In the genomic region with DNA sequence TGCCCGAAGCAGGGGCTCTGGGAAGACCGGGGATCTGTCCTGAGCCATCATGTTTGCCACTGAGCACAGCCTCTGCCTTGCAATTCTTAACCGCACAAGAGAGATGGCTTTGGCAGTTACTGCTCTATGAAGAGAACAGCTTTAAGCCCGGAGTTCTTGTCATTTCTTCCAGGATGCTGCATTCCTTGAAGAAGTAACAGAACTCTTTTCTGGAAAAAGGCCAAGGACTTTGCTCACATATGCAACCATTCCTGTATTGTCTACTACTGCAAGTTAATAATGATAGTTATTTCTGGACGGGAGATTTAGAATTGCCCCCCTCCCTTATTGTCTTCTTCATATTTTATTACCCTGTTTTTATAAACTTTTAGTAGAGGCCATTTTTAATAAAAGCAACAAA, we compare ENCODE assay signal across 19 mouse cellular contexts. TPM values are rescaled to one million over a fixed set of nuclear protein-coding genes. Genes with fewer than 3 reads are reported as not detected.
"Had no signal": no experiment of that assay in that cellular context is flagged by ENCODE, and none has a peak within 500 bp of the region (broad histone marks: within the 10 kb centered on the region; RNA-seq: fewer than 3 reads in every experiment).

No protein-coding gene starts in this region.

- H3K9me3 ChIP-seq: heart, embryonic 10.5 days; heart, embryonic 12.5 days; hindbrain, embryonic 10.5 days; hindbrain, embryonic 12.5 days; hindbrain, embryonic 15.5 days; kidney, embryonic 15.5 days; limb, embryonic 15.5 days; liver, embryonic 12.5 days had no signal

- H3K27ac ChIP-seq: gastrocnemius, adult 2 months; heart, embryonic 10.5 days; hindbrain, embryonic 10.5 days; hindbrain, embryonic 12.5 days; hindbrain, embryonic 15.5 days; hindbrain, postnatal 0 days; kidney, embryonic 15.5 days; limb, embryonic 12.5 days; limb, embryonic 15.5 days; liver, embryonic 12.5 days had no signal

- H3K27me3 ChIP-seq: heart, embryonic 12.5 days; hindbrain, embryonic 12.5 days; hindbrain, embryonic 15.5 days; kidney, embryonic 15.5 days; limb, embryonic 12.5 days; limb, embryonic 15.5 days; liver, embryonic 12.5 days had no signal

- H3K4me2 ChIP-seq: heart, embryonic 12.5 days; hindbrain, embryonic 12.5 days; hindbrain, embryonic 15.5 days; kidney, embryonic 15.5 days; limb, embryonic 12.5 days; limb, embryonic 15.5 days; liver, embryonic 12.5 days had no signal

- H3K4me3 ChIP-seq: gastrocnemius, adult 2 months; heart, embryonic 10.5 days; heart, embryonic 12.5 days; hindbrain, embryonic 10.5 days; hindbrain, embryonic 12.5 days; hindbrain, embryonic 15.5 days; kidney, embryonic 15.5 days; limb, embryonic 12.5 days; limb, embryonic 15.5 days; liver, embryonic 12.5 days had no signal

- ATAC-seq: hindbrain, postnatal 0 days; intestine, embryonic 16.5 days; liver, embryonic 12.5 days had no signal

- H3K9ac ChIP-seq: heart, embryonic 12.5 days; hindbrain, embryonic 12.5 days; hindbrain, embryonic 15.5 days; kidney, embryonic 15.5 days; limb, embryonic 12.5 days; limb, embryonic 15.5 days; liver, embryonic 12.5 days had no signal

- H3K36me3 ChIP-seq: heart, embryonic 10.5 days; heart, embryonic 12.5 days; hindbrain, embryonic 10.5 days; hindbrain, embryonic 12.5 days; hindbrain, embryonic 15.5 days; kidney, embryonic 15.5 days; limb, embryonic 12.5 days; limb, embryonic 15.5 days; liver, embryonic 12.5 days had no signal

- H3K4me1 ChIP-seq: liver, embryonic 12.5 days had no signal

- DNase-seq: gastrocnemius, adult 2 months; gastrocnemius, postnatal 10 days; gastrocnemius, postnatal 25 days; heart, postnatal 10 days; kidney, adult 11 months; kidney, adult 2 months; kidney, adult 9 months; layer of hippocampus, postnatal 36 days had no signal

RNA-seq across cellular contexts. Expression of a gene that starts 30.8 kb away (rescaled TPM):
- polyA plus RNA-seq: heart, embryonic 12.5 days had no signal
